Mouse (Mus musculus) activated CD4-positive, CD25-positive, alpha-beta regulatory T cell (primary cell): Measurements from ENCODE around the gene Acnat1. TPM values are rescaled to one million over a fixed set of nuclear protein-coding genes. Genes with fewer than 3 reads are reported as not detected.

Experiments used
- polyA plus RNA-seq, 2 experiments: library from polyadenylated mRNA; unstranded; fragments of 100-300 nt; shearing (Covaris generic); gene quantifications; one replicate each; pipeline ENCODE4 v1.2.1; 2017

Acnat1 gene
- polyA plus RNA-seq = under 1 TPM; 0.26 to 0.31 TPM

DNA sequence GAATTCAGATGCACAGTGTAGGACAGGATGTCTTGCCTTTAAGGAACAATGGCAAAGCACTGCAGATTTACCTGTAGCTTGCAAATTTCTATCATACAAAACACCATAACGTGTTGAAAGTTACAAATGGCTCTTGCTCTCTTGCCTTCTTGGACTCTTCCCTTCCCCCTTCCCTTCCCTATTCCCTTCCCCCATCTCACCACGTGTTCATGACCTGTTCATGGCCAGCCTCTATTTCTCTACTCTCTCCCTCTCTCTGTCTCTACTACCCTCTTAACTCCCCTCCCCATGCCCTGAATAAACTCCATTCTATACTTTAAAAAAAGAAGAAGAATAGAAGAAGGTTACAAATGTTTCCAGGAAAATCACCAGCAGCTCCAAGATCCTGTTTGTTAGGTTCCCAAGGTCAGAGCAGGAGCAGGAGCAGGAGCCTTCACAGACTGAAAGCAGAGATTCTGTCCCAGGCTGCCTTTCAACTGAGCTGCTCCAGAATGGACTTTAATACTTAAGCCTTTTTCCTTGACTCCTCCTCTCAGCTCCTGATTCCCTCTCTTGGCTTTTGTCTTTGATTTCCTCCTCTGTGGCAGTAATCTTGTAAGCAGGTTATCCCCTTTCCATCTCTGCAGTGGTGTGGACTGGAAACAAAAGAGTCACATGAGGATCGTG, at the start of gene Acnat1:
Acnat1 (minus strand) TSS at position 478 of the 666 bp plus-strand sequence.

DNA sequence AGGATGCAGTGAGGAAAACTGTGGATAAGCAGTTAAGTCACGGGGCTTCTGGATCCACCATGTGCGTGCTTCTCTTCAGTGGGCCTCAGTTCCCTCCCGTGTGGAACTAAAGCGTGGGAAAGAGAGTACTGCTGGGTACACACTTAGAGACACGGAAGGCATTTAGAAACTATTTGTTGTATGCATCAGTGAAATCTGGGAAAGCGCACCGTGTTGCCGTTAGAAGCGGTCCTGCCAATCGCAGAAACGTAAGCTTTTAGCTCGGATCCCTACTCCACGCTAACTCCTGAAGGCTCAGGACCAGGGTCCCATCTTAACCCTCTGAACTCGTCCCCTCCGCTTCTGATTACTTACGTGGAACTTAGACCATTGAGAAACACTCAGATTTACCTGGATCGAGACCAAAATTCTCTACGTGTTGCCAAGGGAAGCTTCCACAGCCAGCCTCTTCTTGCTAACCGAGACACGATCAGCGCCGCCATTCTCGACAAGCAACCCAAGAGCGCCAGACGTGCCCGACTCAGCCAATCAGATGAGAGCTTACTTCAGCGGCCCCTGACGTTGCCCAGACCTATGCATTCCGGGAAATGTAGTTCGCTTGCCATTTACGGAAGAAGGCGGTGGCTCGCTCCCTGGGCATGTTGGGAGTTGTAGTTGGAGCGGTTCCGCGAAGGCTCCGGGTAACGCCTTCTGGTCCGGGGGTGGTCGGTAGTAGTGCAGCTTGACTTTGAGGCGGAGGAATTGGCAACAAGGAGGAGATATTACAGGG, 47.0 kb upstream of the Acnat1 start, which contains the start of the genes Mrpl50 and Zfp189:
Mrpl50 (minus strand) TSS at position 522 of the 769 bp plus-strand sequence.
Zfp189 (plus strand) TSS at position 605 of the 769 bp plus-strand sequence.

DNA sequence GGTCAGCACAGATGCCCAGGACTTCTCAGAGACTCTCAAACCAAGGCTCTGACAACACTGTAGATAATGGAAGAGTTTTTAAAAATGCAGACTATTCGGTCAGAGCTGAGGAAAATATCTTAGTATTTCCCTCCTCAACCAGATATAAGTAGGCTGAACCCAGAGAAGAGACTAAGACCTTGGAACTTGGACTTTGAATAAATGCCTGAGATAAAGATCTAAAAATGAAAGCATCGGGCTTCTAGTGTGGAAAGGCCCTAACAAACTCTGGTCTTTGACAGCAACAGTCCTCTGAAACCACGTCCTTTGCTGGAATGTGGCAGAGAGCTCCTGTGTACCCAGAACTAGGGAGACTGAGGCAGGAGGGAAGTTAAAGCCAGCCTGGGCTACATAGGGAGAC, 32.7 kb upstream of the Acnat1 start, which contains the start of gene Baat:
Baat (minus strand) TSS at position 172 of the 400 bp plus-strand sequence.

DNA sequence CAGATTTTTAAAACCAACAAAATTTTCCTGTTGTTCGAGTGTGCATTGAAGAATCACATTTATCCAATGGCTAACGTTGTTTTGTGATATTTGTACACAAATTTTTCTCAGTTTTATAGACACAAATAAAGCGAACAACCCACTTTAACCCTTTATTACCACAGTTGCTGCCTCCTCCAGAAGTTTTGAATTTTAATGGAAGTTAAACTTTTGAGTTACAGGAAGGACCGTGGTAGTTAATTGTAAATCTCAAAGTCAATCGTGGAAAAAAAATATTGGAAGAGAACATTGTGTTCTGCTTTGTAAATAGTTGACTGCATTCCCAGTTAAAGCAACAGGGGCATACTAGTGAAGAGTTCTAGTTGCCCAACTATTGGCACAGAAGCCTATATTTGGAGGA, 65.8 kb downstream of the Acnat1 start, which contains the start of gene Acnat2:
Acnat2 (minus strand) TSS at position 195 of the 400 bp plus-strand sequence.

Other genes with a start within 250 kb of the Acnat1 start
- under 1 TPM in 1 of 2 experiments, not detected in 1; 0.31 TPM for gene Acnat2, start 65.8 kb downstream of the Acnat1 start, polyA plus RNA-seq
- under 1 TPM in 1 of 2 experiments, not detected in 1; 0.41 TPM for gene Baat, start 32.6 kb upstream of the Acnat1 start, polyA plus RNA-seq
- 10 to 100 TPM; 23.7 to 32.7 TPM for gene Mrpl50, start 47.2 kb upstream of the Acnat1 start, polyA plus RNA-seq
- gene Zfp189, start 47.3 kb upstream of the Acnat1 start, polyA plus RNA-seq = 1 to 10 TPM; 2.5 to 3.0 TPM
- gene Aldob, start 75.6 kb upstream of the Acnat1 start, polyA plus RNA-seq = under 1 TPM in 1 of 2 experiments, not detected in 1; 0.11 TPM
- gene Tmem246, start 124.0 kb upstream of the Acnat1 start, polyA plus RNA-seq = under 1 TPM in 1 of 2 experiments, not detected in 1; 0.32 TPM
- 10 to 100 TPM; 40.6 to 57.2 TPM for gene Rnf20, start 158.1 kb upstream of the Acnat1 start, polyA plus RNA-seq
- under 1 TPM in 1 of 2 experiments, not detected in 1; 0.29 TPM for gene Ppp3r2, start 208.1 kb upstream of the Acnat1 start, polyA plus RNA-seq